Mouse (Mus musculus): Measurements from ENCODE around the gene Tmem248.

The Tmem248 gene

GRCm38 (mm10) chr5:130263454-130263853, 46.6 kb downstream of the Tmem248 start:
- DNase-seq = no peak

GRCm38 (mm10) chr5:130264433-130265005, 47.6 kb downstream of the Tmem248 start:
- DNase-seq = no peak

GRCm38 (mm10) chr5:130266651-130267050, 49.8 kb downstream of the Tmem248 start:
- DNase-seq = peak; percentile 68 to 71

- peak; percentile 36 to 41 for DNase-seq
These were observed 50.4 kb downstream of the Tmem248 start for GRCm38 (mm10) chr5:130267316-130267715.

- no peak for DNase-seq
These were observed 52.1 kb downstream of the Tmem248 start for GRCm38 (mm10) chr5:130268976-130269375.

- DNase-seq = peak in 1 of 2 experiments; percentile 20
These were observed 55.5 kb downstream of the Tmem248 start for GRCm38 (mm10) chr5:130272344-130272743.

- no peak for DNase-seq
These were observed 56.2 kb downstream of the Tmem248 start for GRCm38 (mm10) chr5:130273046-130273445.

- peak; percentile 51 to 56 for DNase-seq
These were observed 58.6 kb downstream of the Tmem248 start for GRCm38 (mm10) chr5:130275509-130275908.

GRCm38 (mm10) chr5:130278011-130278472, 61.2 kb downstream of the Tmem248 start:
- peak in 1 of 2 experiments; percentile 24 for DNase-seq

GRCm38 (mm10) chr5:130283079-130283732, 66.3 kb downstream of the Tmem248 start:
- no peak for DNase-seq

GRCm38 (mm10) chr5:130288106-130288505, 71.2 kb downstream of the Tmem248 start:
- DNase-seq = no peak

- peak in 1 of 2 experiments; percentile 28 for DNase-seq
These were observed 73.4 kb downstream of the Tmem248 start for GRCm38 (mm10) chr5:130290242-130290641.

GRCm38 (mm10) chr5:130290775-130291174, 73.9 kb downstream of the Tmem248 start:
- DNase-seq = no peak

GRCm38 (mm10) chr5:130292976-130293375, 76.1 kb downstream of the Tmem248 start:
- DNase-seq = no peak

Data from B cell, adult 2 months (primary cell).